Mouse (Mus musculus) midbrain, postnatal 0 days (tissue): ENCODE data around the gene Apopt1. TPM values are rescaled to one million over a fixed set of nuclear protein-coding genes. Genes with fewer than 3 reads are reported as not detected.

ENCODE experiments used
- ATAC-seq: fragments of 200-750 bp; cut with Nextera tagmentation; 2 replicates; pipeline ENCODE4 v1.8.0; 2017; ENCODE audit warnings: moderate number of reproducible peaks, mild to moderate bottlenecking, moderate TSS enrichment, moderate library complexity; ENCODE audit not compliant: low FRiP score
- DNase-seq: peaks from one replicate; pipeline ENCODE4 v3.0.0-alpha.2; 2015; ENCODE audit warnings: low spot score
- H3K27ac ChIP-seq: fragments of 300-500 bp; sonication (generic); 2 replicates; pipeline ENCODE4 v1.5.1; 2014; ENCODE audit warnings: low read depth, mild to moderate bottlenecking, low read length, mixed read lengths
- H3K27me3 ChIP-seq: fragments of 300-500 bp; sonication (generic); 2 replicates; pipeline ENCODE4 v1.6.1; 2014; ENCODE audit warnings: low read length, control low read depth, mixed read lengths; ENCODE audit not compliant: insufficient read depth
- H3K36me3 ChIP-seq: fragments of 300-500 bp; sonication (generic); 2 replicates; pipeline ENCODE4 v1.6.1; 2014; ENCODE audit warnings: low read length, control low read depth, mixed read lengths; ENCODE audit not compliant: insufficient read depth
- H3K4me1 ChIP-seq: fragments of 300-500 bp; sonication (generic); 2 replicates; pipeline ENCODE4 v1.6.1; 2014; ENCODE audit warnings: mild to moderate bottlenecking, control low read depth, antibody characterized with exemption, low read length, mixed read lengths; ENCODE audit not compliant: insufficient read depth
- H3K4me2 ChIP-seq: fragments of 300-500 bp; sonication (generic); 2 replicates; pipeline ENCODE4 v1.6.1; 2014; ENCODE audit warnings: low read depth, mild to moderate bottlenecking, low read length, mixed read lengths; ENCODE audit not compliant: poor library complexity, severe bottlenecking
- H3K4me3 ChIP-seq: fragments of 300-500 bp; sonication (generic); 2 replicates; pipeline ENCODE4 v1.5.1; 2014; ENCODE audit warnings: low read depth, mild to moderate bottlenecking, low read length, moderate library complexity
- H3K9ac ChIP-seq: fragments of 300-500 bp; sonication (generic); replicated peaks from 2 replicates; pipeline ENCODE4 v1.6.1; 2014; ENCODE audit warnings: mild to moderate bottlenecking, low read length, moderate library complexity, mixed read lengths; ENCODE audit not compliant: poor library complexity, severe bottlenecking
- H3K9me3 ChIP-seq: fragments of 300-500 bp; sonication (generic); 2 replicates; pipeline ENCODE4 v1.6.1; 2016; ENCODE audit warnings: low read length, control low read depth
- CTCF ChIP-seq: IDR thresholded peaks from 2 replicates; pipeline ENCODE4 v1.5.1; 2016; ENCODE audit warnings: antibody characterized with exemption, mild to moderate bottlenecking
- WGBS: fragments of 180-500 bp; shearing (Covaris S2); extraction: QIAGEN DNeasy Blood & Tissue Kit; methylation state at CpG from one replicate; pipeline ENCODE4 v1.1.7; 2014; 5-methylcytosine and 5-hydroxymethylcytosine counted together
- polyA plus RNA-seq: library from polyadenylated mRNA; unstranded; fragments of >200 nt; fragmentation: Nextera tagmentation; extraction: Ambion mirVana; gene quantifications from 2 replicates; pipeline ENCODE4 v1.2.1, GENCODE M21; 2015
- total RNA-seq: library from RNA; depleted of rRNA; stranded (reverse); fragments of >200 nt; gene quantifications from 2 replicates; pipeline ENCODE4 v1.2.3, GENCODE M21; 2014

The Apopt1 gene
- total and polyA plus RNA-seq, 2 experiments from 2014 or later, result 17.9 to 63.1 TPM

DNA sequence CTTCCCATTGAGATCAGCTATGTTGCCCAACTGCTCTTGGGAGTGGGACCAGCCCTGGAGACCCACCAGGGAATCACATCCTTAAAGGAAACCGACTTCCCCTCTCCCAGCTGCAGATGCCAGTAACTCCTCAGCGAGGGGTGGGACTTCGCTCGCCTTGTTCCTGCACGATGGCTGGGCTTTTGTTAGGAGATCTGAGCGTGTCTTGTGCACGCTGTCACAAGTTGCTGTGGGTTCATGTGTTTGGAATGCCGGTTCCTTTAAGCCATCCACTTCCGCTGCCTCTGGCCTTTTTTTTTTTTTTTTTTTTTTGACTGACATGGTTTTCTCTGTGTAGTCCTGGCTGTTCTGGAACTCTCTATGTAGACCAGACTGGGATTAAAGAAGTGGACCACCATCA lies 24.3 kb downstream of the Apopt1 start:
- TF ChIP-seq CTCF, result no peak
- Histone ChIP-seq H3K27ac (no peak overlapping the region), H3K9ac (no peak overlapping the region), H3K4me2 (no peak overlapping the region), H3K36me3 (no peaks in the 10 kb centered on the region), H3K9me3 (no peaks in the 10 kb centered on the region), H3K27me3 (no peaks in the 10 kb centered on the region), H3K4me3 (no peak overlapping the region), H3K4me1 (no peaks in the 10 kb centered on the region)
- 46% methylated on average over 9 of the region's 9 CpGs for WGBS
- ATAC-seq (no peak), DNase-seq (no peak)

GRCm38 (mm10) chr12:111738754-111739153 lies 25.7 kb downstream of the Apopt1 start:
- Histone ChIP-seq H3K4me3 (no peak overlapping the region), H3K9me3 (no peaks in the 10 kb centered on the region), H3K27me3 (no peaks in the 10 kb centered on the region), H3K9ac (no peak overlapping the region), H3K4me1 (no peaks in the 10 kb centered on the region), H3K36me3 (no peaks in the 10 kb centered on the region), H3K4me2 (no peak overlapping the region), H3K27ac (no peak overlapping the region)
- peak; percentile 72 for TF ChIP-seq CTCF
- DNase-seq, result peak; percentile 68
- ATAC-seq, result no peak
- WGBS, result 8% methylated on average over 3 of the region's 3 CpGs

DNA sequence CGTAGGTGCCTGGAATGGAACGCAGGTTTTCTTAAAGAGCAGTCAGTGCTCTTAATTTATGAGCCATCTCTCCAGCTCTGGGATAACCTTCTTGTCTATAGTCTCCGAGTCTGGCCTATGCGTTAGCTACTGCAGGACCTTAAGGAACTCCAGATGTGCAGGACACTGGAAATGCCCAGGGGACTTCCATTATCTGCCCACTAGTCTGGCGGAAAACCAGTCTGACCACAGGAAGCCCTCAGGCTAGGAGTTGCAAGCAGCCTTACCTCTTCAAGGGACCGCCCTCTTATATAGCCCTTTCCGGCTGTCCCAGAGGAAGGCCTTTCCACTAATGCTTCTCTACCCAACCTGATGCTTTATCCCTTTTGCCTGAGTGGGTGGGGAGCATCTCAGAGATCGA lies 28.3 kb downstream of the Apopt1 start:
- H3K4me1 ChIP-seq, result no peaks in the 10 kb centered on the region
- no peak overlapping the region for H3K4me2 ChIP-seq
- DNase-seq (no peak), ATAC-seq (no peak)
- H3K4me3 ChIP-seq, result no peak overlapping the region
- TF ChIP-seq CTCF, result no peak
- no peaks in the 10 kb centered on the region for H3K36me3 ChIP-seq
- no peak overlapping the region for H3K9ac ChIP-seq
- H3K27me3 ChIP-seq, result no peaks in the 10 kb centered on the region
- 82% methylated on average over 8 of the region's 8 CpGs for WGBS
- H3K9me3 ChIP-seq, result no peaks in the 10 kb centered on the region
- H3K27ac ChIP-seq, result no peak overlapping the region

- Histone ChIP-seq H3K4me2 (no peak overlapping the region), H3K36me3 (no peaks in the 10 kb centered on the region), H3K9me3 (no peaks in the 10 kb centered on the region), H3K4me3 (no peak overlapping the region), H3K9ac (no peak overlapping the region), H3K27me3 (no peaks in the 10 kb centered on the region), H3K4me1 (no peaks in the 10 kb centered on the region), H3K27ac (no peak overlapping the region)
- no peak for ATAC-seq
- no peak for TF ChIP-seq CTCF
- 79% methylated on average over 2 of the region's 2 CpGs for WGBS
- DNase-seq, result no peak
Observed at GRCm38 (mm10) chr12:111743419-111743818, 30.4 kb downstream of the Apopt1 start.

DNA sequence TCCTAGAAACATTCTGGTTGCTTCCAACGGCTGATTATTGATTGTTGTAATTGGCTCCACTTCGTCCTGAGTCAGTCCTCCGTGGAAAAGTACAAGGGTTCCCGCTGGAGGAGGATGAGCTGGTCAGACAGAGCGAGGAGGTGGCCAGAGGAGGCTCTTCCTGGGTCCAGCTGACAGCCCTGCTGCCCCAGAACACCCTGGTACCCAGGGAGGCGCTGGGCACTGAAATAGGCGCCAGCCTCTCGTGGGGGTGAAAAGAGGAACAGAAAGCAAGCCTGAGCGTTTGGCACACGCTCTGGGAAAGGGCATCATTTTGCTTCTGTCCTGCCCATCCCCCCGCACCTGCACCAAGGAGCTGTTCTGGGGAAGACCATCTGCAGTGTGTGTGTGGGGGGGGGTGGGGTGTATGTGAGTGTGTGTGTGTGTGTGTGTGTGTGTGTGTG lies 30.9 kb downstream of the Apopt1 start:
- TF ChIP-seq CTCF, result no peak
- H3K27me3 ChIP-seq, result no peaks in the 10 kb centered on the region
- no peak overlapping the region for H3K4me3 ChIP-seq
- no peak overlapping the region for H3K9ac ChIP-seq
- no peaks in the 10 kb centered on the region for H3K9me3 ChIP-seq
- H3K27ac ChIP-seq, result no peak overlapping the region
- DNase-seq (peak; percentile 14), ATAC-seq (no peak)
- 74% methylated on average over 11 of the region's 11 CpGs for WGBS
- H3K4me1 ChIP-seq, result no peaks in the 10 kb centered on the region
- no peak overlapping the region for H3K4me2 ChIP-seq
- no peaks in the 10 kb centered on the region for H3K36me3 ChIP-seq

- H3K9ac ChIP-seq, result no peak overlapping the region
- no peak for TF ChIP-seq CTCF
- H3K27me3 ChIP-seq, result no peaks in the 10 kb centered on the region
- H3K9me3 ChIP-seq, result no peaks in the 10 kb centered on the region
- 80% methylated on average over 6 of the region's 6 CpGs for WGBS
- no peak for ATAC-seq
- no peak for DNase-seq
- H3K27ac ChIP-seq, result no peak overlapping the region
- H3K4me2 ChIP-seq, result no peak overlapping the region
- H3K4me3 ChIP-seq, result no peak overlapping the region
- H3K4me1 ChIP-seq, result no peaks in the 10 kb centered on the region
- no peaks in the 10 kb centered on the region for H3K36me3 ChIP-seq
Observed at GRCm38 (mm10) chr12:111745274-111745673, 32.2 kb downstream of the Apopt1 start.
